Mouse (Mus musculus) kidney, adult 11 months (tissue): ENCODE measurements around the gene Zfp341.

Experiments
- DNase-seq: peaks from one replicate; pipeline ENCODE4 v3.0.0; 2022

Gene Zfp341

DNA sequence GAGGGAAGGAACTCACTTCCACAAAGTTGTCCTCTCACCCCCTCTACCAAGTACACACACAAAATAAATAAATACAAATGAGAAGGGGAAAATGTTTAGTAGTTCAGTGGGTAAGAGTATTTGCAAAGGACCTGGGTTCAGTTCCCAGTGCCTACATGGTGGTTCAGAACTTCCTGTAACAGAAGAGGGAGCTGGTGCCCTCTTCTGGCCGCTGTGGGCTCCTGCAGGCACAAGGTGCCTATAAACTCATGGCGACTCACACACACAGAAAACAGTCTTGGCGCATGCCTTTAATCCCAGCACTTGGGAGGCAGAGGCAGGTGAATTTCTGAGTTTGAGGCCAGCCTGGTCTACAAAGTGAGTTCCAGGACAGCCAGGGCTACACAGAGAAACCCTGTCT is 25.4 kb downstream of the Zfp341 start:
- no peak for DNase-seq

- no peak for DNase-seq
These were observed 26.0 kb downstream of the Zfp341 start for GRCm38 (mm10) chr2:154639115-154639514.

GRCm38 (mm10) chr2:154641176-154641575 is 28.1 kb downstream of the Zfp341 start:
- no peak for DNase-seq

GRCm38 (mm10) chr2:154642005-154642459 is 28.9 kb downstream of the Zfp341 start:
- no peak for DNase-seq

DNA sequence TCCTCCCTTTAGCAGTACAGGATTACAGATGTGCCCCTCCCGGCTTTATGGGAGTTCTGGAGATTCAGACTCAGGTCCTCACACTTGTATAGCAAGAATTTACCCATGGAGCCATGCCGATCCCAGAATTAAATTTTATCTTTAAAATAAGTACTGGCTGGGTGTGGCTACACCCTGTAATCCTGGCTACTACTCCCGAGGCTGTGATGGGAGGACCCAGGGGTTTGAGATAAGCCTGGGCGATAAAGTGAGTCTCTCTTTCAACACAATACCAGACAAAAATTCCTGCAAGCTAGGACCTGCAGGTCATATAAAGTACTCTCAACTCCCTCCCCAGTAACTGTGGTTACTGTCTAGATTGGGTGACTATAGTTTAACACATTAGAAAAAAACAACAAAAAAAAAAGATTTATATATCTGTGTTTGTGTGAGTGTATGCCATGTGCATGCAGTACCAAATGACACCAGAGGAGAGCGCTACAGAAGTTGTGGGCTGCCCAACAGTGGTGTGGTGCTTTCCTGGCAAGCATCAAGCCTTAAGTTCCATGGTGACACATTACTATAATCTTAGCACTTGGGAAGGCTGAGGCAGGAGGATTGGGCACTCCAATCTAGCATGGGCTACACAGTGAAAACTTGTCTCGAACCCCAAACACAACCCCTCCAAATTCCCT is 29.8 kb downstream of the Zfp341 start:
- DNase-seq = no peak

DNA sequence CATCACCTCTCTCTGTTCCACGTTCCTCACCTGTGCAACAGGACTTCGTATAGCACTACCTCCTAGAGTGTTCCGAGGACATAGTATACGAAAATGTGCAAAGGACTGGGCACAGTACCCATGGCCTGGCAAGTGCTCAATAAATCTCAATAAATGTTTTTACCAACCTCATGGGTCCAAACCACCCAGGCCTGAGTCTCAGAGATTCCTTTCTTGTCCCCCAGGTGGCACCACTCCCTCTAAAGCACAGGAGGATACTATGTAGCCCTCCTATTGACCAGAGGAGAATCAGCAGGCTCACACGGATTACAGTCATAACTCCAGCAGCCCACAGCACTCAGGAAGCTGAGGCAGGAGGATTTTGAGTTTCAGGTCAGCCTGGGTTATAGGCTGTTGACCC is 33.5 kb downstream of the Zfp341 start:
- no peak for DNase-seq

DNA sequence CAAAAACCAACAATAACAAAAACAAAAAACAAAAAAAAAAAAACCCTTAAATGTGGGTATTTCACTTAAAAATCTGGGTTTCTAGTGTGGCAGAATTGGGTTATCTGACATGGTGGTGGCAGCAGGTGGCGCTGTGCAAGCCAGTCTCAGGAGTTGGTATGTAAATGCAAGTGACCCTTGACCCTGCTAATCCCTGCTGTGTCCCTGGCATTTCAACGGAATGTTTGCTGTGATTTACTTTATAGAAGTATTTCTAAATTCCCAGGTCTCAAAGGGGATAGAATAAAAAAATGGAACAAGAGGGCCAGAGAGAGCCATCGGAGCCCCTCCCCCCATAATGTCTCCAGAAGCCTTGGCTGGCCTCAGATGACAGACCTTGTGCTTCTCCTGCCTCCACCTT is 35.0 kb downstream of the Zfp341 start:
- peak; percentile 48 for DNase-seq

DNA sequence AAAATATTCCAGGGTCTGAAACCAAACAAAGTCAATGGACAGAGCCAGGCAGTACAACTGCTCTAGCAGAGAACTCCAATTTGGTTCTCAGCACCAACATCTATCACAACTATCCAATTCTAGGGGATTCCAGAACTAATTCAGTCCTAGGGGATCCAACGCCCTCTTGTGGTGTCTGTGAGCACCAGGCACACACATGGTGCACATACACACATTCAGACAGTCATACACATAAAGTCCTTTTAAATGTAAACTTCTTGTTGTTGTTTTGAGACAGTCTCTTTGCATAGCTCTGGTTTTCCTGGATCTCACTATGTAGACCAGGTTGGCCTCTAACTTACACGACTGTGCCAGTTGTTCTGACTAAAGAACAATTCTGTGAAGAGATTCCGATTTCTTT is 37.3 kb downstream of the Zfp341 start:
- no peak for DNase-seq

- DNase-seq = peak; percentile 78
These were observed 38.3 kb downstream of the Zfp341 start, which contains the start of gene Chmp4b for GRCm38 (mm10) chr2:154651363-154651762. Gene Chmp4b (plus strand): TSS chr2:154651705.

DNA sequence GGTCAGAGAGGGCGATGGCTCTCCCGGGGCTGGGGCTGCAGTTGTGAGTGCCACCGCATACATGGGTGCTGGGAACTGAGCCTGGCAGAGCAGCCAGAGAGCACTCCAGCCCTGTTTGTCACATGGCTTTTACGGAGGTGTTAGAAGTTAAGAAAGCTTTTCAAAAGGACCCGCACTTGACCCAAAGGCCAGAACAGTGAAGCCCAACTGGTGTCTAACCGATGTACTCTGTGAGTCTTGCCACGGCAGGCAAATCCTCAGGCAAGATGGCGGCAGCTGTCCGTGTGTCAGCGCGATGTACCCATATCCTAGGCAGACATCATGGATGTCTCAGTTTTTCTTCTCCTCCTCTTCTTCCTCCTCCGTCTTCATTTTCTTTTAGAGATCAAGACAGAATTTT is 41.9 kb downstream of the Zfp341 start:
- no peak for DNase-seq

DNA sequence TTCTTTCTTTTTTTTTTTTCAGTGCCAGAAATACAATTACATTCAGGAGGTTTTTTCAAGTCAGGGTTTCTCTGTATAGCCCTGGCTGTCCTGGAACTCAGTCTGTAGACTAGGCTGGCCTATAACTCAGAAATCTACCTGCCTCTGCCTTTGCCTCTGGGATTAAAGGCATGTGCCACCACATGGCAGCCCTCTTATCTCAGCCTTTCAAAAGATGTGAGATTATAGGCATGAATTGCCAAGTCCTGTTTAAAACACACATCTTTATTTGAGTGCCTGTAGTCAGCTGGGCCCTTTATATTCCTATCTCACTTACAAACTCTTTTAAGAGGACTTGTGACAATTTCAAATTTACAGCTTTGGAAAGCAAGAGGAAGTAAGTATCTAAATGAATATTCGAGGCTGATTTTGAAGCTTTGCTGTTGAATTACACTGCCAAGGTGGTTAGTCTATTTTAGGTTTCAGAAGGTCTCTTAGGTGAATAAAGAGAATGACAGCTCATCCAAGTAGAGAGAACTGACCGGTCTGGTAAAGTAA is 42.8 kb downstream of the Zfp341 start:
- no peak for DNase-seq

GRCm38 (mm10) chr2:154656710-154657485 is 43.8 kb downstream of the Zfp341 start:
- peak; percentile 98 for DNase-seq

GRCm38 (mm10) chr2:154657486-154658237 is 44.6 kb downstream of the Zfp341 start:
- no peak for DNase-seq

- no peak for DNase-seq
These were observed 46.0 kb downstream of the Zfp341 start for GRCm38 (mm10) chr2:154659070-154659469.

DNA sequence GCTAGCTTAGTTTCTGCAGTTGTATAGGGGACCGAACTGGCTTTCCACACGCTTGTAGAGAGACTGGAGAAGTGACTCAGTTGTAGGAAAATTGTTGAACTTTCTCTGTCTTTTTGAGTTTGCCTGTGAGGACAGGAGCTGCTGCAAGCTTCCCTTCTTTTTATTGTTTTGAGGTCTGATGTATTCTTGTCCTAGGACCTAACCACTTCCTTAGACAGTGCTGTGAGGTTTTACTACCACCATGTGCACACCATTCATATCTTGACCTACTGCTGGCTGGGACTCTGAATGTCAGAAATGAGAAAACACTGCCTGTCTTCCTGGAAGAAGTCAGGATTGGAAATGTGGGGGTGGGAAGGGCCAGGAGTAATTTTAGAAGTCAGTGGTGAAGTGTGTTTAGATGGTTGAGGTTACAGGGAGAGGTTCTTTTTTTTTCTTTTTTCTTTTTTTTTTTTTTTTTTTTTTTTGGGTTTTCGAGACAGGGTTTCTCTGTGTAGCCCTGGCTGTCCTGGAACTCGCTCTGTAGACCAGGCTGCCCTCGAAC is 46.5 kb downstream of the Zfp341 start:
- DNase-seq = no peak

- no peak for DNase-seq
These were observed 55.6 kb downstream of the Zfp341 start for GRCm38 (mm10) chr2:154668680-154669079.

- no peak for DNase-seq
These were observed 57.0 kb downstream of the Zfp341 start for GRCm38 (mm10) chr2:154670106-154670505.

DNA sequence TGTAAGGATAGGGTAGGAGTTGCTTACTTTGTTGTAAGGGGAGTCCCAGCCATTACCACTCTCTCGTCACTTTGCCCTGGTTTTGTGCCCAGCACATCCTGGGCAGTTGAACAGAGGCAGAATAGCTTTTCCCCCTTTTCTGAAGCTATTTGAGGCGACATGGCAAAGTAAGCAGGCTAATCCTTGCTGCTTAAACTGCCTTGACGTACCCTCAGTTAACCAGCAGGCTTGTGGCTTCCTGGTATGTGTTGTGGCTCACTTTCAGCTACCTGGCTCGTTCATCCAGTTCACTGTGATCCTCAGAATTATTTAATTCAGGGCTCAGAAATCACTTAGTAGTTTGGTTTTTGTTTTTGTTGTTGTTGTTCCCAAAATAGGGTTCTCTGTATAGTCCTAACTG is 57.6 kb downstream of the Zfp341 start:
- DNase-seq = no peak

DNA sequence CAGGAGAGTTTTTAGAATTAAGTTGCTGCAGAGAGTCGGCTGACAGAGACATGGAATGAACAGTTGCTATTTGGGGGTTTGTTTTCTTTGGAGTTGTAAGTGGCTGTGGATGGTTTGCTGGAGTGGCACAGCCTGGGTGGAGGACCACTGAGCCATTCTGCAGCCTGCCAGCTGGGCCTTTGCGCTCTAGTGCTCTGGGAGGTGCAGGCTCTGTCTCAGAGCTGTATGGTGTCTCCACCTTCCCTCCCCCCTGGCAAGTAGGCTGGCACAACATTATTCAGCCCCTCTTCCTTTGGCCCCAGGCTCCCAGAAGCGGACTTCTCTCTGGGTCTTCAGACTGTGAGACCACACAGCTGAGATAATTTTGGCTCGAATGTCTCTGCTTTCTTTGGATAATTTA is 60.9 kb downstream of the Zfp341 start:
- DNase-seq = no peak

DNA sequence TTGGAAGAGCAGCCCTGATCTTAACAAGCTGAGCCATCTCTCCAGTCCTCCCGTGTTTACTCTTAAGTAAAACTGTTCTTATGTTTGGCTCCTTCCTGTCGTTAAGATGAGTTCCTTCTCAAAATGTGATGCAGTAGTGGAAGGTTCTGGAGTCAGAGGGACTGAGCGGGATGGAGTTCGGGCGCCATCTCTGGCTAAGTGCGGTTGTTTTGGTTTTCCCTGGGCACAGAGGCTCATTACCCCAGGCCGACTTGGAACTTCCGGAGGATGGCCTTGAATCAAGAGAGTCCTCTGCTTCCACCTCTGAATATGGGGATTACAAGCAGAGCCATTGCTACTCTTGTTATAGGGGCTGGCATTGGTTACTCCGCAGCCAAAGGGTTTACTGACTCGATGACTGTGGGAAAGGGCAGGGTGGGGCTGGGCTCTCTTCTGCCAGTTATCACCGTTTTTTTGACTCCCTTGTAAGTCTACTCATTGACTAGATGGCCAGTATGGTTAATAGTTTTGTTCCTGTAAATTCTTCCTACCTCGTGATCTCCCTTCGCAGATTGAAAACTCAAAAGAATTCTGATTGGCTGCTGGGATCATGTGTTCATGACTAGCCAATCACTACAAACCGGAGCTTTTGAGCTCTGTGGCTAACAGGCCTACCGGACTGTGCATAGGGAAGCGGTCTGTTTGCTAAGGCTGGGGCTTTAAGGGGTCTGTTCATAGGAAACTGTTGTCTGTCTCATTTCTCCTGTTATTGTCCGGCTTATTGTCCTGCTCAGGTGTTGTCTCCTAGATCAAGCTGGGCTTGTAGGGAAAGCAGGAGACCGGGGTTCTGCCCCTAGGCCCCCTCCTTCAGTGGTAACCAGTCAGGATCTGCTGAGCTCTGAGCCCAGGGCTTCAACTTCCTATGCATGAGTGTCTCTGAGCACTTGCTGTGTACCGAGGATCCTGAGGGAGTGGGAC is 63.8 kb downstream of the Zfp341 start:
- no peak for DNase-seq

DNA sequence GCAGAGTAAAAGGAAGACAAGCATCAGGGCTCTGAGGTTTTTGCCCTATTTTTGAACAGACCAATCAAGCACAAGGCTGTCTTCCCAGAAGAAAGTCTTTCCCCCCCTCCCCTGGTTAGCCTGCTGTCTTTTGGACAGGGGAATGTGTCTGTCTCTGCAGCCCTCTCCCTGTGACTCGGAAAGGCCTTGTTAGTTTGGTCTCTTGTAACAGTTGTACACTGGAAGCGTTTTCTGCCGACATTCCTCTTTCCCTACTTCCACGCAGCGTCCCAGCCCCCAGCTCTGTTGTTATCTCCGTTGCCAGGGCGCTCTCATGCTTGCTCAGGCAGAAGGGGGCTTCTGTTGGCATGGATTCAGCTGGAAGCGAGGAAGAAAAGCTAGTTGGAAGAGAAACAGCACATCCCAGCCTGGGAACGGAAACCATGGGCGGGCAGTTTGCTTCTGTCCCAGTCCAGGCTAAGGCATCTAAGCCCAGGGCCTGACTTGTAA is 64.6 kb downstream of the Zfp341 start:
- no peak for DNase-seq

DNA sequence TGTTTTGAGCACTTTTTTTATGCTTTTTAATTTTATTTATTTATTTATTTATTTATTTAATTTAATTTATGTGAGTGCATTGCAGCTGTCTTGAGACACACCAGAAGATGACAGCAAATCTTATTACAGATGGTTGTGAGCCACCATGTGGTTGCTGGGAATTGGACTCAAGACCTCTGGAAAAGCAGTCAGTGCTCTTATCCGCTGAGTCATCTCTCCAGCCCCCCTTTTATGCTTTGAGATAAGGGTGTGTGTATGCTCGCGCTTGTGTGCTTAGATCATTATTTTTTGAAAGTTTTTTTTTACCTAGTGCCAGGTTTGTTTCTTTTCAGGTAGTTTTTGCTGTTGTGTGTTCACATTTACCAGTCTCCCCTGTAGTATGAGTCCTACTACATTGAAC is 65.9 kb downstream of the Zfp341 start:
- DNase-seq = no peak
